Mouse (Mus musculus) layer of hippocampus, adult 11-12 months (tissue): Measurements from ENCODE around the gene Rpgr.
A peak's percentile ranks its signal among the peaks of the same experiment; 100 is the strongest.

ENCODE experiments used
- DNase-seq: peaks from one replicate; pipeline ENCODE4 v3.0.0; 2022; ENCODE audit warnings: low spot score

Gene Rpgr

DNA sequence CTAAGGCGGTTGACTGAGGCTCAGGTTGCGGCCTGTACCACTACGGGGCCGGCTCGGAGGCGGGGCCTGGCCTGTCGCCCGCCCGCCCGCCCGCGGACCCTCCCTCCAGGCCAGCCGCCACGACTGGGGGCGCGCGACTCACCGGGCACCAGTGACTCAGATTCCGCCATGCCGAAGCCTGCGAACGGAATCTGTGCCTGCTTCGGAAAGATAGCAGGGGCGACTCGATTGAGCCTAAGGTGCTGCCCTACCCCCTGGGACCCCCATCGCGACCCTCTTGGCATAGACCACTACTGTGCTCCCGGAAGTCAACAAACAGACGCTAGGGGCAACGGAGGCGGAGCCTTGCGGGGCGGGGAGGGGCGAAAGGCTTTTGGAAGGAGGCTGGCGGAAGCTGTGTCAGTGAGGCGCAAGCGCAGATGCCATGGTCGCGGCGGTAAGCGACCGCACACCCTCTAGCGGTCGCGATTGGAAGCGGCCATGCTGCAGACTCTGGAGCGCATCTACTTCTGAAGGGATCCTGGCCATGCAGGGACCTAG, at the start of gene Rpgr:
TSS of gene Rpgr (minus strand) at position 511 of the 540 bp plus-strand sequence.
- peak; percentile 90 for DNase-seq

DNA sequence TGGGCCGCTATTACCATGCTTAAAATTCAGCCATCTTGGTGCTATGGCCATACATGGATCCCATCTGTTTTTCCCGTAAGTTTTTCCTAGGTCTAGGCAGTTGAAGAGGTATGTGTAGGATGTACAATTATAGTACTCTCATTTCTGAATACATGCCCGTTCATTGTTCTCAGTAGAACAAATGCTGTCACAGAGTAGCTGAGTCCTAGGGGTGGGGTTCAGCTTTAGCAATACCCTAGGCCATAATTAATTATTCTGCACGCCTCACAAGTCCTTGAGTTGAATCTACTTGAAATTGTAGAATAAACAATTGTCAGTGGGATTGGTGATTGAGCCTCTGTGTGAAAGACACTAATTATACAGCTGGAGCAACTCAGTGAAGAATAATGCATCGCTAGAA, 41.5 kb upstream of the Rpgr start:
- no peak for DNase-seq

DNA sequence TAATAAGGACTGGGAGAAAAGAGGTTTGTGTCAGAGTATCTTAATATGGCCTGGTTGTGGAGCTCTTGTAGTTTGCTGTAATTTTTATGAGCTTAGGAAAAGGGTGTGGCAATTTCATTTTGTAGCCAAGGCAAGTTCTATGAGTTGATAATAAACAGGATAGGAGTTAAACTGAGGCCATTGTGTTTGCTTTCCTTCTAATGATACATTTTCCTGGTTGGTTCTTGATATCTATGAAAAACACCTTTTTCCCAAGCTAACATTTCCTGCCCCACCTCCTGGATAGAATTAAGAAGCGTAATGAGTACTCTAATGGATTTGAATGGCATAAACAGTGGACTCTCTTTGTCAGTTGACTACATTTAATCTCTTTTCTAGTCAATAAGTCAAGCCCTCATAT, 41.1 kb upstream of the Rpgr start:
- DNase-seq = no peak

DNA sequence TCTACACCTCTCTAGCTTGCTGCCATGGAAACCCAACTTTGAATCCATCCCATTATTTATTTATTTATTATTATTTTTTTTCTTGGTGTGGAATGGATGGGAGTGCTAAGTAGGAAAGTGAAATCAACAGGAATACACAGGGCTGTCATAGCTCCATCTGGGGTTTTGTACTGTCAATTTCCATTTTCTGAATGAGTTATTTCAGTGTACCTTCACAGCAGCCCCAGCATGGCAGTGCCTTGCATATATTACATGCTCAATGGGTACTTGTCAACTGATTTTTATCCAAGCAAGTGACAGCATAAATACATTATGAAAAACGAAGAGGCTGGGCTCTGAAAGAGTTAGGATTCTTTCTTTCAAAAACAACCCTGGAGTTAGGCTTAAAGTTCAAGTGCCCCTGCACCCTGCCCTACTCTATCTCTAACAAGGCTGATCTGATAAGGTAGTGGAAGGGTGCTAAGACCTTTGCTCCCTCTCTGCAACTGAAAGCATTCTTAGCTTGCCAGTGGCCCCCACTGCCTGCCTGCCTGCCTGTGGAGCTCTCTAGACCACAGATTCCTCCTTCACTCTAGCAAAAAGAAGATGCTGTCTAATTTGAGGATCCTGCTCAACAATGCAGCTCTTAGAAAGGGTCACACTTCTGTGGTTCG, 35.3 kb upstream of the Rpgr start, which contains the start of gene Otc:
TSS of gene Otc (plus strand) at position 454 of the 653 bp plus-strand sequence.
- no peak for DNase-seq

DNA sequence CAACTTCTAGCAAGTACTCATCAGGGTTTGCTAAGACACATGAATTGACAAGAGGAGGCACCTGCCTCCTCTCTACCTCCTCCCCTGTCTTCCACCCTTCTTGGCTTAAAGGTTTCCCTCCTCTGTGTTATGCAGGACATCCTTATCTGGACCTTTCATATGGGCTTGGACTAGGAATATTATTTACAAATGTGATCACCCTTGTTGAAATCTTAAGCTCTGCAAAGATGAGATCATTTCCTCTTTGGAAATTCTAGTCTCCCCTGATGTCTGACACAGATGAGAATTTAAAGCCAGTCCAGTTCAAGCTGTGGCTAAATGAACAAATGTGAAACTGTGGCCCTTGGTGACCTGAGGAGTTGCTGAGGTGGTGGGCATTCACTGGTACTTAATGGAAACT, 34.6 kb upstream of the Rpgr start:
- no peak for DNase-seq

DNA sequence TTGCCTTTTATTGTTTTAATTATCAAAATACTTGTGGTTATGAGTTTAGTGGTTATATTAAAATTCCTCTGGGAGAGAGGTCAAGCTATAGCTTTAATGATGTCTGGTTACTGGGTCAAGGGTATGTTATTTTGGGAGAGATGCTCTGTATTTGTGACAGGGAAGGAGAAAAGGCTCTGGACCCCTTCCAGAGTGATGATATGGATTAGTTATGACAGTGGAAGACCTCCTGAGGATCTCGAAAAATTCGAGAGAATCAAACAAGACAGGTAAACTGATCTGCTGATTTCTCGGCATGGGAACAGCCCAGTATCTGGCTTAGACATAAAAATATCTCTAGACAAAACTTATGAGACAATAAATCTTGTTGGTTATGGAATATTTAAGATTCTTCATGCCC, 27.2 kb upstream of the Rpgr start:
- no peak for DNase-seq

DNA sequence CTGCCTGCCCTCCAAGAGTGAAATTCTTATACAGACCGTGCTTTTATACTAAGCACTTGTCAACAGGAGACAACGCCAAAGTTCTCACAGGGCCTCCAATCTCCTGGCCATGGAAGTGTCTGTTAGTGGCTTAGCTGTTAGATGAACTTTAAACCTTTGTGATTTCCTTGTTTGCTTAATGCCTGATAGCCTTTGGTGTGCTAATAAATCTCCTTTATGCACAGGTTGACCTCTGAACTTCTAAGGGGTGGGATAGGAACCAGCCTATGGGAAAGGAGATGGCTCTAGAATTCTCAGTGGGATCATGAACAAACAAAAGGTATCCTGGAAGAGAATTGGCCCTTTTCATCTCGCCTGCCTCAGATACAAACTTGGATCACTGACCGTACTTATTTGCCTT, 22.8 kb upstream of the Rpgr start:
- DNase-seq = no peak

DNA sequence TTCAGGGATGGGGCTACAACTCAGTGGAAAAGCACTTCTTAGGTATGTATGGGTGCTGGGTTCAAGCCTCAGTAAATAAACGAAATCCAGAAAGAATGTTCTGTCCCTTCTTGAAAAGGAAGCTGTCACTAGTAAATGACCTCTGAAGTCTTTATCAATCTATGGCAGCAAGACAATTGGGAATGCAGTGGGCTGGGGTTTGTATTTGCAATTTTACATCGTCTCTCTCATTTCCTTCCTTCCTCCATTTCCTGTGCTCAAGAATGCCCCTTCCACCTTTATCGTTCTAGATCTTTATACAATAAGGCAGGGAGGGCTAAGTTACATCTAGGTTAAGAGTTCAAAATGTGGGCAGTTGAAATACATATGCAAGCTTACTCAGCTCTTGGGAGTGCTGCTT, 17.9 kb upstream of the Rpgr start:
- no peak for DNase-seq

DNA sequence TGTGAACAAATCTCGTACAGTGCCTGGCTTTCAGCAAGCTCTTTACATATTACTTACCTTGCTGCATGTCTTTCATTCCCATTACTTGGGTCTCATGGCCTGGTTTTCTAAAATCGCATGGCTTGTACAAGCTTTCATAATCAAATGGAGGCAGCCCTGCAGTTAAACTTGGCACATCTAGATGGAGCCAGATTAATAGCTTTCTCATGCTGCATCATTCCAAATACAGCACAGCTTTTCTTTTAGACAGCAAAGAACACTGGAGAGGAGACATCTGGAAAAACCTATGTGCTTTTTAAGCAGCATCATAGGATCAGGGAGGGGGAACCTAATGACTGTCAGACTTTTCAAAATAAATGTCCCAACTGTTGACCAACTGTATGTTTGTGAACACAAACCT, 16.3 kb upstream of the Rpgr start:
- DNase-seq = peak; percentile 18

DNA sequence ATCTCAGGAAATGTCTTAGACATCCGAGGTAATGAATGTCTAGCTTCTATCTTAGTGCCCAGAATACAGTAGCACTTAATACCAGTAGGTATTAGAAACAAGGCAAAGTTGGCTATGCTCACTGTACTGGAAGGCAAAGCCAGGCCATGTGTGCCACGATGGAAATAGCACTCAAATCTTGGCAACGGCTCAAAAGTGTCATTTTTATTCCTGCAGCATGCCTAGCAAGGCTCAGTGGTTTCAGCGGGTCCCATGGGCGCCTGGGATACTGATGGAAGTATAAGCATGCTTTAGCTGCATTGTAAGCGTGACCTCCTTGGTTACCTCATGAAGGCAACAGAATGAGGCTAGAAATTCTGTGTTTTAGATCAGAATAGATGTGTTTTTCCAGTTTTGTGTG, 2.6 kb upstream of the Rpgr start:
- DNase-seq = no peak

DNA sequence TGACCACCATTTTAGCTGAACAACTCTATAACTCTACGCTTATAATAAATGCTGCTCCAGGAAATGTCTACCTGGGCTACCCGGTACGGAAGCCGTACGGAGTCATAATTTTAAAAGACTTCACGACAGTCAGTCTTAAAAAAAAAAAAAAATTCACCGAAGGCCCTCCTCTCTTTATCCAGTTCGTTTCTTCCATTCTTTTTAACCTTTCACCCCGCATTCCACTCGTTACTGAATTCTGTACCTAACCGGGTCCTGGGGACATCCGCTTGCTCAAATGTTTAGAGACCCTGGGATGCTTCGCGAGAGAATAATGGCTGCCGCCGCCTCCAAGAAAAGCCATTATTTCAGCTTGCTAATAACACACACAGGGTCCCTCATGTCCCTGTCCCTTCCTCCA, 748 bp downstream of the Rpgr start:
- peak; percentile 32 for DNase-seq

DNA sequence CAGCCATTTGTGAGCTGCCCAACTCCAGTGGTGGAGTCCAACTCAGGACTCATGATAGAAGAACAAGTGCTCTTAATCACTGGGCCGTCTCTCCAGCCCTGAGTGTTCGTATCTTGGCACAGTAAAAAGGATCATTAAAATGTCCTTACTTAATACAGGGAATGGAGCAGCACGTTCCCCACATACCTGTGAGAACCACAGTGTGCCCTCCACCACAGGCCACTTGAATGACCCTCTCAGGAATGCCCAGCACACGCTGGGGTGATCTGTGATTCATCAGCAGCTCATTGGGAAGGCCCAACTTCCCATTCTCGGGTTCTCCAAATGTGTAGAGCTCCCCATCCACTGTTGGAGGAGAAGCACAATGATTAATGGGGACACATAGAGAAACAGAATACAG, 10.8 kb downstream of the Rpgr start:
- no peak for DNase-seq

DNA sequence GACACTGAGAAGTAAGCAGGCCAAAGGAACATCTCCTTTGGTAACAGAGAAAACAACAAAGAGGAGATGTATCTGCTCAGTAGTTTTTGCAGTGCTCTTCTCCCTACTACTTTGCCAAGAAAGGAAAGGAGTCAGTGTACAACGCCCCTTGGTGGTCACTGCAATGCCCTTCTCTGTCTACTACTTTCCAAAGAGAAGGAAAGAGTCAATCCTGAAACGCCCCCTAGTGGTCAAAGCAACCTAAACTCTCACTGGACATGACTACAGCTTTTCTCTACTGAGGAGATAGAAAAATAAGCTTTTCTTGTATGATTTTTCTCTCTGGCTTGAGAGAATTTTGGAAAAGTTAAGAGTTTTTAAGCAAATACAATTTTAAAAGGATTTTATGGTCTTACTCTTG, 15.4 kb downstream of the Rpgr start:
- DNase-seq = peak; percentile 48

DNA sequence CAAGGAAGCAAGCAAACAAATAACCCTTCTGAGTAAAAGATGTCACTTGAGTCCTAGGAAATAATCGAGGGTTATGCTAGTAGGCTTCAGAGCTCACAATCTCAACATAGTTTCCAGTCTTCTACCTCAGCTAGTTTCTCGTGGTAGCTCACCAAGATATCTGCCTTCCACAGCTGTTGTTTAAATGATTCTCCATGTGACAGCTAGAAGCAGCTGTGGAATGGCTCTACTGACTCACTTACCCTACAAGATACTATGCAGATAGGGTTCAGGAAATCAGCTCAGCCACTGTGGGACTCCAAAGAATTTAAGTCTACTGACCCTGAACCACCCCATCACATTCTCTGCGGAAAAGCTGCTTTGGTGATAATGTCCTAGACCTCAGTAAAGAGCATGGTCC, 64.3 kb downstream of the Rpgr start:
- DNase-seq = no peak

DNA sequence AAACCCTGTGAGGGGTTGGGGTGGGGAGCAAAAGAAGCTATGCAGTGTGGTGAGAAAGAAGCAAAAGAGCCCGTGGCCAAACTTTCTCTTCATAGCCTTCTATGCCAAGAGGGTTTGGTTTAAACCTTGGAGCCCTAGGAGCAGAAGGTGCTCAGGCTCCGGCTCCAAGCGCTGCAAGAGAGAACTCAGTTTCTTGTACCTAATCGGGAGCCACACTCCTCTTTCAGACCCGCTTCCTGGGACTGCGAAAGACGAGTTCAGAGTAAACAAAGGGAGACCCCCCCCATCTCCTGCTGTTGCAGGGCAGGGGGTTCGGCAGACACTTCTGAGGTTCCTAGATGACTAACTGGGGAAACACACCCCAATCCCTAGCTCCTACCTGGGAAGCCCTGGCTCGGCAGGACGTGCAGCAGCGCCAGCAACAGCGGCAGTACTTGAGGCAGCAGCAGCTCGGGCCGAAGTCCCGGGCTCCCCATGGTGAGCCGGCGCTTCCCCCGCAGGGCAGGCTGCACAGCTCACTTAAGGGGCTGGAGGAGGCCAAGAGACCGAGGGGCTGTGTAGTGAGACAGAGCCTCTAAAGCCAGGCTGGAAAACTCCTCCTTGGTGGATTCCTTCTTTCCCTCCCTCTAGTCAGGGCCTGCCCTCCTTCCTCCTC, 99.5 kb downstream of the Rpgr start, which contains the start of gene Srpx:
TSS of gene Srpx (minus strand) at position 645 of the 655 bp plus-strand sequence.
- DNase-seq = no peak

DNA sequence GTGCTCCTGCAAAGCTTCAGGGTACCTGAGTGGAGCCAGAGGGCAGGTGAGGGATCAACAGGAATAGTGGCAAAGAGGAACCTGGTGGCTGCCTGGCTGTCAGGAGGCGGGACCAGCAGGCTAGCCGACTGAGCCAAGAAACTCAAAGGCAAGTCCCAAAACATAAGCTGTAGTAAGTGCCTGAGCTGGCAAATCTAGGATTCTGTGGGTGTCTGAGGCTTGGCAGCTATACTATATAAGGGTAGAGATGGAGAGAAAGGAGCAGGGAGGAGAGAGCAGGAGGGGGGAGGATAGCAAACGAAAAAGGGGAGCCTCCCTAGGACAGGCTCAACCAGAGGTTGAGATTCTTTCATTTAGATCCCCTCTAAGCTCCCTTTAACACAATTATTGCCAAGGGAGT, 100.9 kb downstream of the Rpgr start:
- DNase-seq = peak; percentile 3

DNA sequence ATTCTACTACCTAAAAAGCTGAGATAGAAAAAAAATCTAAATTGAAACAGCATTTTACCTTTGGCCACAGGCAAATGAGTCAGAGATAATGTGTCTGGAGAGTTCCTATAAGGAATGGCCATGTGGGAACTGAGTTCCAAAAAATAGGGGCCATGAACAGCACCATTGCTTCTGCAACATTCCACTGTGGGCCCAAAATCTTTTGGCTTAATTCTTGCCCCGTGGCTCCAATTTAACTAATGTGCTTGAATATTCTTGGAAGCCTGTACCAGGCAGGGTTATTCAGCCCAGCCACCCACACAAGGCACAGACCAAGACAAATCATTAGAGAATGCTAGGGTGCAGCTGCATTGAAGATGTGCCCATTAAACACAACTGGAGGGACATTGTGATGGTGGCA, 106.0 kb downstream of the Rpgr start:
- no peak for DNase-seq

DNA sequence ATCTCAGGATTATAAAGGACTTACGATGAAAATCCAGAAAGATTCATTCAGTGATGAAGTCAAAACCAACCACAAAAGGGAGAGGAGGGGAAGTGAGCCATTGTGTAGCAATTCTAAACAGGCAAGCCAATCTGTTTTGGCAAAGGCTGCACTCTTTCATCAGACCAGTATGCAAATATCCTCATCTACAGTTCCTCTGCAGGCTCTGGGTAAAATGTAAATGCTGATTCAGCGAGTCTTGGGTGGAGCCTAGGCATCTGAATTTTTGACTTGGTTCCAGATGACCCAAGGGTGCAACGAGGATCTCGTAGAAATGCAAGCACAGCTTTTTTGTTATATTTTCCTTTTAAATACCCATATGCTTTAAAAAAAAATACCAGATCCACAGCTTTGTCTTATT, 108.2 kb downstream of the Rpgr start:
- DNase-seq = no peak

DNA sequence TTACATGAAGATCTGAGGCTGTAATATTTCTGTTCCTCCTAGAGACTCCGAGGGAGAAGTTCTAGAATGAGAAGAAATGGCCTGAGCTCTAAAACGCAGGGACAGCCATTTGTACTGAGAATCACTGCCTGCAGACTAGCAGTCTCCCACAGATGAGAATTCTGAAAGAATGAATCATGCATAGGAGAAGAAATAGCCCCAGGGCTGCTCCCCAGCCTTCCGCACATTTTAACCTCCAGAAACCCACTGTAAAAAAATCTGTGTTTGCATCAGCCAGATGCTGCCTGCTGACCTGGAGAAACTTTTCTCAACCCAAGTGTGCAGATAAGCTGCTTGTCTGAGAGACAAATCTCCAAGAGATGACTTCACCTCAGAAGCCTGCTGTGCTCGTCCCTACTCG, 111.2 kb downstream of the Rpgr start:
- no peak for DNase-seq

DNA sequence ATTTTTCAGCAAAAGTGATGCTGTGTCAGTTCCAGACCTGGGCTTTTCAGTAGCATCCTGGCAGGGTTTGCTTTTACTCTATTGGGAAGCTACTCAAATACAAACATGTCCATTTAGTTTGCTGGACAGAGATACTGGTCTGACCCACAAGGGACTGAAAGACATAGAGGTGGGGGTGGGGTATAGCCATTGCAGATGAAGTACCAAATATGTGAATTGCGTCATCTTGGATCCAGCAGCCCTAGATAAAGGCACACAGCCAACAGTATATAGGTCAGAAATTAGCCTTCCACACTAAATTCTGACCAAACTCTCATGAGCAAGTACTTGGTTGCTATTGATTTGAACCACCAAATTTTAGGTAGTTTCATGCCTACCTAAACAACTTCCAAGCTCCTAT, 114.0 kb downstream of the Rpgr start:
- no peak for DNase-seq

DNA sequence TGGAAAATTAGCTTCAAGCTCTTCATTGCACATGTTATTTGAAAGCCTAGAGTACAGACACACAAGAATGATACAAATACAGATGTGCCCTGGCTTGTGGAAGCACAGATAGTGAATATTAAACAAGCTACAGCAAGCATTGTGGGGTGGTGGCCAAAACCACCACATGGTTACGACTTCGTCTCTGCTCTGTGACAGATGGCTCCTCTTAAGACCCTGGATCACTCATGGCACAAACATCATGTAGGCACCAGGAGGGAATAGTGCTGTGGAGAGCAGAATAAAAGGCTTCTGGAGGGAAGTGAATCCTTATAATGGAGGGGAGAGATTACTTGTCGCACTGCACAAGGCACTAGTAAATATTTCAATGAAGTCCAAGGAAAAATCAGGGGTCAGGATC, 120.9 kb downstream of the Rpgr start:
- no peak for DNase-seq

DNA sequence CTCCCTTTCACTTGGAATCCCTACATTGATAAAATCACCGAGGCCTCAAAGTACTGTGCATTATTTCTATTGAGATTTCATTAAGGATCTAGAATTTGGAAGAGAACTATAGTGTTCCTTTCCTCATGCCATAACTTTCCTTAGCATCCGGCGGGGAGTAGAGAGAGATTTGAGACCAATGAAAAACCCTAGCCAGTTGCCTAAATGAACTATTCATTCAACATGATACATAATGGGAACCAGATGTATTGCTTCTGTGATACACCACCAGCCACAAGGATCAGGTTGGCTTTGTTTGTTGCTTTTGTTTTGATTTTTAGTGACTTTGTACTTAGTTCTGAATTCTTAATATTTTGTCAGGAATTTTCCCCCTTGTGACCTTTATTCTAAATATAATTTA, 136.3 kb downstream of the Rpgr start:
- no peak for DNase-seq

DNA sequence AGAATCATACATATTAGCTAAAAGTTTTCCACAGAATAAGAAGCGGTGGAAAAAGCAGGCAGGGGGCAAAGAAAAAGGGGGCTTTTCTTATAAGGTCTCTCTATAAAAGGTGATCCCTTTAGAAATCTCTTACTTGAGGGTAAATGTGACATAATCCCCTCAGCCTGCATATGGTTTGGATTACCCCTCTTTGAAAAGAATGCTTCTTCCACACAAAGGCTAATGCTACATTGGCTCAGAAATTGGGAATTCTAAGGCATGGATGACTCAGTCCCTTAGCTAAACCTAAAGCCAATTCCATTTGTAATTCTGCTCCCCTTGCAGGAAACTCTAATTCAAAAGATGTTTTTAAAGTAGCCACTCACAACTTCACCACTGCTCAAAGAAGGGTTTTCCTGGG, 136.7 kb downstream of the Rpgr start:
- no peak for DNase-seq

DNA sequence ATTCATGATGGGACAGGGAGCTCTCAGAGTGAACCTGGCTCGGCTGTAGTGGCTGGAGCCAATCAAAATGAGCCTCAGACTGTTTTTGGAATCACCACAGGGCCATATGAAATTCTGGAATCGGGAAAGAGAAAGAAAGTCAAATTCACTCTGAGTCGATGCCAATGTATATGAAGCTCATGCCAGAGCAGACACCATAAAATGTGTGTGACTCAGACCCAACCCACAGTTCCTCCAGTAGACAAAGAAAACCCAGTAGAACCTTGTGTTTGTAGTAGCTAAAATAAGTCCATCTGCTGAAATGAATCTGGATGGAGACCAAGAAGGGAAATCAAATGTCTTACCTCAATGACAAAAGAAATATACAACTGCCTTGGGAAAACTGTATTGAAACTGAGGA, 142.8 kb downstream of the Rpgr start:
- DNase-seq = no peak
